Mouse (Mus musculus) granulocyte monocyte progenitor cell, adult 5-6 weeks (primary cell): ENCODE data around the gene Kmt2d. TPM values are rescaled to one million over a fixed set of nuclear protein-coding genes. Genes with fewer than 3 reads are reported as not detected.
A peak's percentile ranks its signal among the peaks of the same experiment; 100 is the strongest.

Experiments used
- ATAC-seq: replicated peaks from 2 replicates; pipeline ENCODE4 v1.8.0; 2016; ENCODE audit warnings: mild to moderate bottlenecking, moderate TSS enrichment, inconsistent platforms; ENCODE audit not compliant: poor library complexity, severe bottlenecking
- total RNA-seq, 2 experiments: library from RNA; stranded (forward) in 1 of 2; stranded (reverse) in 1 of 2; fragments of 200-712, 200-1000 nt in 1 of 2; fragments of >200 nt in 1 of 2; fragmentation: Nextera tagmentation in 1 of 2; gene quantifications; 2 replicates each; pipeline ENCODE4 v1.2.3; 2014 to 2017

Kmt2d gene
- total RNA-seq, 2 experiments from 2014 or later = 24.9 to 59.0 TPM

DNA sequence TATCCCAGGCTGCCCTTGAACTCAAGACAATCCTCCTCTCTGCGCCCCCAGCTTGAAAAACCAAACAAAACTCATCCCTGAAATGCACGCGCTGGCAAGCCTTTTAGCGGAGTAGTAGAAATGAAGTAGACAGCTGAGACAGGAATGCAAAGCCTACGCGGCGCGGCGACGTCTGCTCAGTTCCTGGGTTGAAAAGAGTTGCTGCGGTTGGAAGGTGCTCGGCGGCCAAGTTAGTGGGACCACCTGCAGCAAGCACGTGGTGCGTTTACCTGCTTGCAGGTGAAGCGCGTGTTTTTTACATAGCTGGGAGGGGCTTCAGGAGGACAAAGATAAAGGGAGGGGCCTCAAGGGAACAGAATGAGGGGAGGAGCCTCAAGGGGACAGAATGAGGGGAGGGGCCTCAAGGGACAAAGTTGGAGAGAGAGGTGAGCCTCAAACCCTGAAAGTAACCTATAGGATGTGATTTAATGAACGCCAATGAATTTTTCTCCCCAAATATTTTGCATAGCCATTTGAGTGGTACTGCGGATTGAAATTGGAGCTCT is 20.3 kb upstream of the Kmt2d start:
- no peak for ATAC-seq

DNA sequence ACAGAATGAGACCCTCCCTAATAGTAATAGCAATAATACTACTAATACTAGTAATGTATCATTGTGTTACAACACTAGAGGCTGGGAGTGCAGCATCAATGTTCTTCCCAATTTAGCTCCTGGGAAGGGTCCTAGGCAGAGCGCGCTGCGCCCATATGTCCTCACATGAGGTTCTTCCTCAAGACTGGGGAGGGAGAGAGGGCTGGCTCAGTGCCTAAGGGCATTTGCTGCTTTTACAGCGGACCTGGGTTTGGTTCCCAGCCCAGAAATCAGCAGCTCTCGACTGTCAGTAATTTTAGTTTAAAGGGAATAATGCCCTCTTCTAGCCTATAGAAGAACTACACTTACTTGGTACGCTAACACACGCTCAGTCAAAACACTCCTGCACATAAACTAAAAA is 16.5 kb upstream of the Kmt2d start:
- ATAC-seq = no peak

DNA sequence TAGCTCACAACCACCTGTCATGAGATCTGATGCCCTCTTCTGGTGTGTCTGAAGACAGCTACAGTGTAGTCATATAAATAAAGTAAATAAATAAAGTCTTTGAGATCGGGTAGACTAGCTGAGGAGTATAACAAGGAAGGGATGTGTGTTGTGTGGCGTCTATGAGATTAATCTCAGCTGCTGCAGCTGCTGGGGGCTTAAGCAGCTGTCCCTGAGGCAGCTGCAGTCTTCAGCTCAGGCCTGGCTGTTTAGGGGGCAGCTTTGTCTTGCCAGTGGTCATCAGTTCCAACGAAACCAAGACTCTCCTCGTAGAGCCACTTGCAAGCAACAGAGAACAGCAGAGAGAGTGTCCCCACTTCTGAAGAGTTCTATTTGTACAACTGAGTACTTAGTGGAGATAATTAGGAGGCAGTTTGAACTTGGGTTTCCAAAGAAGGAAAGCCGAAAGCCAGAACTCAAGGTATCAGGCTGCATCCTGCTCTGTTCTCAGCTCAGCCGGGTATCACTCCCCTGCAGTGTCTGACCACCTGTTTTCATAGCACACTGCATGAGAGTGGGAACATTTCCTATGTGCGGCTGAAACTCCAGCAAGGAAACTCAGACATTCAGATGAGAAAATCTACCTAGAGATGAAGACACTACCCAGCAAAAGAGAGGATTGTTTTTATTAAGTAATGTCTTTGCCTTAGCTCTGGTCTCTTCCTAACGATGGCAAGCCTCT is 15.8 kb upstream of the Kmt2d start:
- ATAC-seq = no peak

DNA sequence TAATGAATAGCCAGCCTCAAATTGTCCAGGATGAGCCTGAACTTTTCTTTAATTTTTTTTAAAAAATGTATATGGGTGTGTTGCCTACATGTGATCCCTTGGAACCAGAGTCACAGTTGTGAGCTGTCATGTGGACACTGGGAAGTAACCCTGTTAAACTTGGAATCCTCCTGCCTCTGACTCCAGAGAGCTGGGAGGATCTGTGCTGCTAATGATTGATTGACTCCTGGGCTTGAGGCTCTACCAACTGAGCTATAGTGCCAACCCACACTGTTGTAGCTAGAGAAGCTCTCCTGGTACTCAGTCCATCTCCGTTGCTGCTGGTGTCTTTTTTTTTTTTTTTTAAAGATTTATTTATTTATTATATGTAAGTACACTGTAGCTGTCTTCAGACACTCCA is 13.1 kb upstream of the Kmt2d start:
- ATAC-seq = no peak

DNA sequence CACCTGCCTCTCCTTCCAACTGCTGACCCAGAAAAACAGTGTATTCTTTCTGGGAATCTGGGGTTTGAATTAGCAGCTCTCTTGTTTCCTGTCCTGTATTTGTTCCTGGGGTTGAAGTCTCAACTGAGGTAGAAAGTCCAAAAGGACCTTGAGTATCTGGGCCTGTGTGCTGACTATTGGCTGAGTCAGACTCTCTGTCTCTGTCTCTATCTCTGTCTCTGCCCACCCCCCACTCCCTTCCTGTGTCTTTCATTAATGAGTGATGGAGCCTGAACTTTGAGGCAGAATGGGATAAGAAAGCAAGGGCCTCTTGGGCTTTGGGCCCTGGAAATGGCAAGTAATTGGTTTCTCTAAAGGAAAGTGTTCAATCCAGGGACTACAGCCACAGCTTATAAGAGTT is 12.7 kb upstream of the Kmt2d start:
- ATAC-seq = no peak

DNA sequence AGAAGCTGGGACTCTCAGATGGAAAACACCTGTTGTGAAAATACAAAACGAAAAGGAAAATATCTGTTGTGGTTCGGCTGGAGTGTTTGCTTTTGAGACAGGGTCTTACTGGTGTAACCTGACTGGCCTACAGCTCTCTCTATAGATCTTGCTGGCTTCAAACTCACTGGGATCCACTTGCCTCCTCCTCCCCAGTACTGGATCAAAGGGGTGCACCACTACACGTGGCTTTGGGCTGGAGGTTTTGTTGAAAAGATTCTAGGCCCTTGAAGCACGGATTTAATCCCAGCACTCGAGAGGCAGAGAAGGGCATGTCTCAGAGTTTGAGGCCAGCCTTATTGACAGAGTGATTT is 10.6 kb upstream of the Kmt2d start:
- 0 out of 2 replicates have a peak, but pooled peaks have one; percentile 1 for ATAC-seq

DNA sequence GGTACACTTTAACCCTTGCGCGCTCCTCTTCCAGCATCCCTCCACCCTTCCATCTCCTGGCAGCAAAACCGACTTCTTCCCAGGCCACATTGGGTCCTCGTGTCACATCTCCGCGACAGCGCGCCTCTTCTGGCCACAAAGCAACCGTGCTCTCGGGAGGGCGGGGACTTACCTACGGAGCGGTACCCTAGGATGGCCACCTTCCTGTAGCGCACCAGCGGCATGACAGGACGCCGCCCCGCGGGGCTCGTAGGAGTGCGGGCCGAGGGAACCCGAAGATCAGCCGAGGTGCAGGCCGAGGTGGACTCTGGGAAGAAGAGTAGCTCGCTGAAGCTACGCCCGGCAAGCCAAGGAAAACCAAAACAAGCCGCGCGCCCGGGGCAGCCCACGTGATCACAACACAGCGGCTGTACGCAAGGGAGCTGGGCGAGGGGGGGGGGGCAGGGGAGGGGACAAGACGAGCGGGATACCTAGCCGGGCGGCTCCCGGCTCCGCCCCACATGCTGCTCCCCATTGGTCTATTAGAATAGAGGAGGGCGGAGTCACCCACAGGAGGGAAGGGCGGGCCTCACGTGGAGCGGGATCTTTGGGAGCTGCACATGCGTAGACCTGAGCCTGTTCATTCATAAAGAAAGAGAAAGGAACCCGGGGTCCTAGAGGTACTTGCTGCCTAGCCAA is 10.1 kb upstream of the Kmt2d start:
- ATAC-seq = peak; percentile 94

DNA sequence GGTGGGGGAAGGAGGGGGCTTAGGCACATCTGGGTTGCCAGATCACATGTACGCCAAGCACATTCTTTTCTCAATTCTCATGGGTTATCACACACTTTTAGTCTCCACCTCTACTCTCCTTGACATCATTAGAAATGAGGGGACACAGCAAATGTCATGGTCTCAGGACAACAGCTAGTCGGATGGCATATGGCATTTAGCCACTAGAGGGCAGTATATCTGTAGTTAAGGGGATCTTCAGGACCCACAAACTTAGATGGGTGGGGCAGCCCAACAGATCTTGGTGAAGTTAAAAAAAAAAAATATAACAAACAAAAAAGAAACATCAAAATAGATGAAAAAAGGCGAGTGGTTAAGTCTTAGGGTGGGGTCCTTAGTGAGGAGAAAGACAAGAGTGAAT is 6.3 kb upstream of the Kmt2d start:
- ATAC-seq = 0 out of 2 replicates have a peak, but pooled peaks have one; percentile 21

DNA sequence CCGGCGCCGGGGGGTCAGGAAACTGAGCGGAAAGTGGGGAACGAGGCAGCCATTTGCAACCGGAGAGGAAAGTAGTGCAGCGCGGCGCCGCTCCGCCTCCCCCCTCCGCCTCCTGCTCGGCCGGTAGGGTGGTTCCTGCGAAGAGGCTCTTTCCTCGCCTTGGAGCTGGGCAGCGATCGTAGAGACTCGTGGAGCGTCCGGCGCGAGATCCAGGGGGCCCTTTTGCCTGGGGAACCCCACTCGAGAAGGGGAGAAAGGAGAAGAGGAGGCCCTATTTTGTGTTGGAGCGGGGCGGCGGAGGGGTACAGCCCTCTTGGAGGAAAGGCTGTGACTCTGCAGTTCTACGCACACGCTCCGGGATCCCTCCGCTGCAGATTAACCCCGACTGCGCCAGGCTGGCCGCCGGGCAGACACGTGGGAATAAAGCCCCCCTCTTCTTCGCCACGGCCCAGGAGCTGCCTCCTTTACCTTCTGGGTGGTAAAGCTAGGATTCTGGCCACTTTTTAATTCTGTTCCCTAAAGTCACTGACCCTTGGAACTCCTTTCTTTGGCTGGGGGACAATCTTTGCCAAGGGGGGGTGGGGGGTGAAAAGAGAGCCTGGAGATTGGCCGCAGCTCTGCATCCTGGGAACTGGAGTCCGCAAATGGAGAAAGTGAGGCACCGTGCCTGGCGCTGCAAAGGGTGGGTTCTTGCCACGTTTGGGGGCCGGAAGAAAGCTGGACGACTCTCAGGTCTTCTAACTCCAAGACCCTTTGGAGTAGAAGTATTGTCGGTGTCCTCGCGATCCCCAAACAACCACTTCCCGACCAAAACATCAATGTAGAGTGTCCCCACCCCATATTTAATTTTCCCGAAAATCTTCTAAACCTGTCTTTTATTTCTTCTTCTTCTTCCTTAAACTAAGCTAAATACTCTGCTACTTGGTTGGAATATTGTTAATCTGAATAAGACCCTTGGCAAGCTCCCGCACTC is 1.2 kb upstream of the Kmt2d start:
- peak; percentile 77 for ATAC-seq

DNA sequence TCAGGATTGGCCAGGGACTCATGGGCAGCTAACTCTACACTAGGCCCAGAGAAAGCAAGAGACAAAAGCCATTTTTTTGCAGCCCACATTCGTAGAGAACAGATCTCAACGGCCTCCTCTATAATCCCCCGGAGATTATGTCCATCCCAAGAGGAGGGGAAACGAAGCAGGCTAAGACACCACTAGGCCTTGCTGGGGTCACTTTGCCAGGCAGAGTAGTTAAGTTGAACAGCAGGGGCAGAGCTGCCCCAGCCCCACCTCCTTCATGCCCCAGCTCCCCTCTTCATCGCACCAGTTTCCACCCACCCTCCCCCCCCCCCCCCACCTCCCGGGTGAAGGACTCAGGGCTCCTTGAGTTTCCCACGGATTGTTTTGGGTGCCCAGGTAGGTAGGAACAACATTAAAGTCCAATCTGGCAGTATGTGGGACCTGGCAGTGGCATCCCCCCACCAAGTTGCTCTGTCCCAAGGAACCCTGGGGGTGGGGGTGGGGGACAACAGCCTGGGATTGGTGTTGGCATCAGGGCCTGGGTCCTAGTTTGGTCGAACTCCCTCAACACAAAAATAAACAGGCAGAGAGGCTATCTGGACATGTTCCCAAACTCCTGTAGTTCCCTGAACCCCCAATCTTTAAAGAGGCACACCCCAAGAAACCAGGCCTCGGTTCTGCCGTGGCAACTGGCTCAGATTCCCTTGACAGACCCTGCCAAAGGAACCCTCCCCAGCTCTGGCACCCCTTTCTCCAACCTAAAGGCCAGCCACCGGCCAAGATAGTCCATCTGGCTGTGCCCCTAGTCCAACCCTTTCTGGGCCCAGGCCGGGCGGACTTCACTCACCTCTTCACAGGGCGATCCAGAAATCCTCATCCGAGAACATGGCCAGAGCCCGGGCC is 580 bp downstream of the Kmt2d start:
- no peak for ATAC-seq

DNA sequence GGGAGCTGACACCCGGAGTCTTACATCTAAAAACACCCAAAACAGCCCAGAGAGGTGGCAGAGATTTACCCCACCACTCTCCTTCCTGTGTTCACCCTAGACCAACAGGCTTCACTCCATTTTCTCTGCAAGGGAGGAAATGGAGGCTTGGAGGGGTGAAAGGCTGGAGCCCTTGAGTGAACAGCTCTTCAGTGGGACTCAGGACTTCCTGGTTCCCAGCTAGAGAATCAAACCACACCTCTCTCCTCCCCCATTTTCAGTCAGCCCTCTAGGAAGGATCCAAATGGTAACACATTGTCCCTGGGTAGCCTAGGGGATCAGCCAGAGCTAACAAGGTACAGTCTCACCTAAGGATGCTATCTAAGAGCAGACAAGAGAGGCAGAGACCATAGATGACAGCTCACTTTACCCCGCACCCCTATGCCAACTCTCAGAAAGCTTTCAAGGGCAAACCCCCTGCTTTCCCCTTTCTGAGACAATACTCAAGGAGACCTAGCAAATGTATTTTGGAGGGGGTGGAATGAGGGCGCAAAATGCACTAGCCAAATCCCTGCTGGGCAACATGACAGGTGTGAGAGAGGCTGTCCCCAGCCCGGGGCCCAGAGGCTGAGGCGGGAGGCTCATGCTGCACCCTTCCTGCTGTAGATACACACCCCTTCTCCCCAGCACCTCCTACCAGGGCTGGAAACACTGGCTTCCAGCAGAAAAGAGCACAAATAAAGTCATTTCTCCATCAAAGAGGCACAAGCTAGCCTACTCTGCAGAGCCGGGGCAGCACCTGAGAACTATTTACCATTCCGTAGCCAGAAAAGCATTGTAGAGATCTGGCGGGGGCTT is 1.4 kb downstream of the Kmt2d start:
- 0 out of 2 replicates have a peak, but pooled peaks have one; percentile 10 for ATAC-seq

DNA sequence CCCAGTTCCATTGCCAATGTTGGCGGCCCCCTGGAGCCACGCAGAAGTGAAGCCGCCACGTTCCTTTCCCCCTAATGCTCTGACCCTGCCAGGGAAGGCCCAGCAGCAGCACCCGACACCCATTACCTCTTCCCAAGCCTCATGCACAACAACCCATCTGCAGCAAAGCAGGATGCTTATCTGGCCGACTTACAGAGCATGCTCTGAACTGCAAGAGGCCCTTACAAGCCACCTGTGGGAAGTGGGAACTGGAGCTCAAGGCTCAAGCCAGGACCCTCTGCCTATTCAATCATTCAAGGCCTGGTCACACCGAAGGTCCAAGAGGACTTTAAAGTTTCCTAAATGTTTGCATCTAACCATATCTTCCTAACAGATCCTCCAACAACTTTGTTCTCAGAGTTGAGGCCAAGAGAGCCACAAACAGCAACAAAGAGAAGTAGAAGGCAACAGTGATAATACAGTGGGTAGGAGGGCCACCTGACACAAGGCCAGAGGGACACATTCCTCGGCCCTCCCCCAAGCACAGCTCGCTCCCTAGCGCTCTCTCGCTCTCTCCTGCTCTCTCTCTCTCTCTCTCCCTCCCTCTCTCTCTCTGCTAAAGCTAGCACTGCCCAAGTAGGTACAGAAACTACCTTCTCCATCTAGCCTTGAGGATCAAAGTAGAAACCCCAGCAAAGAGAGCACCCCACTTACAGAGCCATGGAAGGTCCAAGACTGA is 2.5 kb downstream of the Kmt2d start:
- ATAC-seq = no peak

DNA sequence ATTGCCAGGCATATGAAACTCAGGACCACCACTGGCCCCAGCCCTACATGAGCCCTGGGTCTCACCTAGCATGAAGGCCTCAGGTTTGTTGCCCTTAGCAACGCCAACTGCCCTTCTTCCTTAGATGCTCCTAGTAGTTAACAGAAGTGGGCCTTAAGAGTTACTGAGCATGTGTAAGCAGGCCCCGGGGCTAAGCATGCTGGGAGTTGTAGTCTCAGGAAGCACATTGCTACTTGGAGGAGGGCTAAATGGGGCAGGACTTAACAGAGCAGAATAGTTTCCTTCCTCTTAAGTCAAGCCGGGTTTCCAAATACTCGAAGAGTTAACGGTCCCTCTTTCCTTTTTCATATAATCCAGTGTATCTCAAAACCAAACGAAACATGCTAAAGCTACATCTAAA is 3.7 kb downstream of the Kmt2d start:
- peak; percentile 61 for ATAC-seq

DNA sequence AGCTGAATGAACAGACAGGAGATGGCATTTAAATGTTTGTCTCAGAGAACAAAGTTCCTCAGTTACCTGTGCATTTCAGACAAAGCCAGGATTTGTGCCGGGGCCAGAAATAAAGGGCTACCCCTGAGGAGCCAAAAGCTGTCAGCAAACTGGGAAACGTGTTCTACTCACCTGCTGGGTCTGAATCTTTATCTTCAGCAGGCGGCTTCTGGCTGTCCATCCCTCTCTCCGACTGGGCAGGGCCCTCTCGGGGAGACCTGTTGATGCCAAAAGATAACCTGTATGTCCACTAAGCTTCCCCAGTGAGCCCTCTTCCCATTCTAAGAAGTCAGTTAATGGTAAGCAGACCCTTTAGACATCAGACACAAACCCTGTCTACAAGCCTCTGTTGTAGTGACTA is 4.5 kb downstream of the Kmt2d start:
- no peak for ATAC-seq

DNA sequence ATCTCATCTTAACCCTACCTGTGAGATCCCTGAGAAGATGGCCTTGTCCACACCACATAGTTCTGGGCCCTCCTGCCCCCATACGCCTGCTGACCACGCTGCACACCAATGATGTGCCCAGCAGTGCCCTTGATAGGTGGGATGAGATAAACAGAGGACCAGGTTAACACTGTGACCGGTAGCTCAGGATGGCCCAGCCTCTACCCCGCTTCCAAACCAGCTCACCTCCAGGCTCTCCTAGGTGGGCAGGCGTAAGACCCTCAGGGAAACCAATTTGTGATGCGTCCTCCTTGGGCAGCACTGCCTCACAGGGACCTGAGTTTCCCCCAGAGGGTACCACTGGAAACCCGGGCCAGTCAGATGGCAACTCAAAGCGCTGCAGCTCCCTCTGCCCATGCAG is 5.2 kb downstream of the Kmt2d start:
- no peak for ATAC-seq

DNA sequence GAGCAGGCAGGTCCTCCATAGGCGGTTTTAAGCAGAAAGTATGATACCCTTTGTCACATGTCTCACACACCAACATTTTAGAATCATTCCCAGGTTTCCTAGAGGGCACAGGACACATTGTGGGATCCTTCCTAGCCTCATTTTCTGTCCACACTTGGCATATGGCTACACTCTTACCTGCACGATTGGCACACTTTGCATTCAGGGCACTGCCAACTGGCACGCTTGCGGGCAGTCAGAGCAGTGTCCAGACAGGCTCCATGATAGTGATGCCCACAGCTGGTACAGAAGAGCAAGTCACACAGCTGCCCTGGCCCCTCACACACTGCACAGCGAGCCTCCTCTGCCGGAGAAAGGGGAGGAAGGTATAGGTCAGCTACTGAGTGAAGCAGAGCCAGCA is 6.1 kb downstream of the Kmt2d start:
- ATAC-seq = no peak

DNA sequence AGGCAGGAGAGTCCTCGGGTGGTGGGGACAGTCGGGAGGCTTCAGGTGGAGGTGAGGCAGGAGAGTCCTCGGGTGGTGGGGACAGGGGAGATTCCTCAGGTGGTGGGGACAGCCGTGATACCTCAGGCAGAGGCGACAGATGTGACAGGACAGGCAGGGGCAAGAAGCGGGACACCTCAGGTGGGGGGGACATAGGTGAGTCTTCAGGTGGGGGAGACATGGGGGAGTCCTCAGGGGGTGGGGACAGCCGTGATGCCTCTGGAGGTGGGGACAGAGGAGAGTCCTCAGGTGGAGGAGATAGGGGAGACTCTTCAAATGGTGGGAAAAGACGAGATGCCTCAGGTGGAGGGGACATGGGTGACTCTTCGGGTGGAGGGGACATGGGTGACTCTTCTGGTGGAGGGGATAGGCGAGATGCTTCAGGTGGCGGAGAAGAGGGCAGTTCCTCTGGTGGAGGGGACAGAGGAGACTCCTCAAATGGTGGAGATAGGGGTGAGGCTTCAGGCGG is 7.5 kb downstream of the Kmt2d start:
- no peak for ATAC-seq
